Mouse (Mus musculus) liver, adult 2 months (tissue): ENCODE data around the gene Clic3.

ENCODE experiments used
- CTCF ChIP-seq: fragments of 200-500 bp; IDR thresholded peaks from 2 replicates; pipeline ENCODE4 v1.5.1; 2011; ENCODE audit warnings: low read depth, low read length, control low read depth
- POLR2A ChIP-seq: fragments of 200-500 bp; IDR thresholded peaks from 2 replicates; pipeline ENCODE4 v1.6.1; 2011; ENCODE audit warnings: low read length, control low read depth; ENCODE audit not compliant: insufficient read depth; ENCODE audit errors: extremely low read depth

GRCm38 (mm10) chr2:25469969-25470368, 13.3 kb downstream of the Clic3 start, which contains the start of gene Ptgds:
- no peak for TF ChIP-seq POLR2A
- no peak for TF ChIP-seq CTCF
